Comparison of ENCODE assay signal across 8 mouse cellular contexts in the genomic region with DNA sequence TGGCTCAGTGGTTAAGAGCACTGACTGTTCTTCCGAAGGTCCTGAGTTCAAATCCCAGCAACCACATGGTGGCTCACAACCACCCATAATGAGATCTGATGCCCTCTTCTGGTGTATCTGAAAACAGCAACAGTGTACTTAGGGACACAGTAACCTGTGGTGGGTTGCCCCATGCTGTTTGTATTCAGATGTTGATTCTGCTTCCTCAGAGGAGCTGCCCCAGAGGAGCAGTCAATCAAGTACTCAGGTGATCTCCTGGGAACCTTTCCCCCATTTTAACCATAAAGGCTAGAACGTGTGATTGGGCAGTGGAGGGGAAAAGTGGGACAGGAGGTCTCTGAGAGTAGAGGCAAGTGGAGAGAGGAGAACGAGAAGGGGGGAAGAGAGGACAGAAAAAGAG. TPM values are rescaled to one million over a fixed set of nuclear protein-coding genes. Genes with fewer than 3 reads are reported as not detected.
DNase-seq lines count a peak whose midpoint lies in the region; ATAC-seq and TF ChIP-seq lines count a peak whose summit lies in the region.
"Not testable (repeated sequence)": the region's sequence is repeated elsewhere in the genome, so short reads cannot be mapped to it uniquely, and the experiment has no call there.

No protein-coding gene starts in this region.

- DNase-seq in ES-CJ7 (ENCODE audit: low read depth, low spot score) (peak; percentile 88), MEL (ENCODE audit: low read depth, low spot score) (peak; percentile 17), WW6 (ENCODE audit: low read depth, low spot score) (peak; percentile 46)
- not testable (repeated sequence) for DNase-seq in forebrain, postnatal 0 days; kidney, postnatal 0 days (ENCODE audit: low spot score); left cerebral cortex, adult 2 months (ENCODE audit: extremely low spot score in 1 of 2, low spot score in 2 of 2); liver, embryonic 14.5 days (ENCODE audit: low read depth in 3 of 3, low spot score in 3 of 3); stomach, postnatal 0 days (ENCODE audit: low spot score)

- intact Hi-C loops in left cerebral cortex, adult 2 months (cut with DNase I): not testable (repeated sequence)

- not testable (repeated sequence) for H3K79me2 ChIP-seq in MEL (ENCODE audit: control insufficient read depth, insufficient read depth, low read length, poor library complexity)

- not testable (repeated sequence) for H3K4me3 ChIP-seq in MEL (ENCODE audit: control insufficient read depth in 1 of 2, insufficient read depth in 1 of 2, low read depth in 2 of 2, low read length in 2 of 2); forebrain, postnatal 0 days (ENCODE audit: low read depth, low read length); kidney, postnatal 0 days (replicated peaks; ENCODE audit: low read depth, low read length); left cerebral cortex, adult 2 months; liver, embryonic 14.5 days (ENCODE audit: insufficient read depth in 1 of 2, low read depth in 2 of 2, low read length in 2 of 2); stomach, postnatal 0 days (ENCODE audit: low read depth, low read length)

- 76% methylated on average over 3 of the region's 3 CpGs for WGBS in forebrain, postnatal 0 days
- 78% methylated on average over 3 of the region's 3 CpGs for WGBS in kidney, postnatal 0 days
- 81% methylated on average over 3 of the region's 3 CpGs for WGBS in liver, embryonic 14.5 days (ENCODE audit: insufficient replicate concordance)
- WGBS in stomach, postnatal 0 days: 81% methylated on average over 3 of the region's 3 CpGs

- H3K9me3 ChIP-seq in MEL (replicated peaks; ENCODE audit: insufficient read depth, low read length); forebrain, postnatal 0 days (ENCODE audit: low read length); kidney, postnatal 0 days (replicated peaks; ENCODE audit: low read length); liver, embryonic 14.5 days (ENCODE audit: control insufficient read depth, low read length); stomach, postnatal 0 days (ENCODE audit: control insufficient read depth, low read length): not testable (repeated sequence)

- H3K9ac ChIP-seq in MEL (ENCODE audit: control insufficient read depth, low read depth, low read length, poor library complexity, severe bottlenecking); forebrain, postnatal 0 days; kidney, postnatal 0 days (ENCODE audit: low read depth, low read length); liver, embryonic 14.5 days (replicated peaks); stomach, postnatal 0 days (ENCODE audit: low read length): not testable (repeated sequence)

- not testable (repeated sequence) for H3K4me1 ChIP-seq in MEL (ENCODE audit: control insufficient read depth in 1 of 2, insufficient read depth in 2 of 2, low read length in 2 of 2); forebrain, postnatal 0 days (ENCODE audit: insufficient read depth); kidney, postnatal 0 days (replicated peaks; ENCODE audit: insufficient read depth, low read length); liver, embryonic 14.5 days (replicated peaks; ENCODE audit: control insufficient read depth in 2 of 2, insufficient read depth in 2 of 2, low read length in 1 of 2); stomach, postnatal 0 days (replicated peaks; ENCODE audit: control insufficient read depth, insufficient read depth)

- TF ChIP-seq EP300 in MEL (IDR thresholded peaks at IDR 0.05; ENCODE audit: low read depth in 1 of 2, low read length in 2 of 2); liver, embryonic 14.5 days (IDR thresholded peaks at IDR 0.05; ENCODE audit: low read depth); stomach, postnatal 0 days (optimal IDR thresholded peaks at IDR 0.05): not testable (repeated sequence)

- TF ChIP-seq CTCF in MEL (IDR thresholded peaks at IDR 0.05 in 2 of 3, conservative IDR thresholded peaks at IDR 0.05 in 1 of 3; ENCODE audit: control insufficient read depth in 1 of 3, insufficient read depth in 1 of 3, low read depth in 2 of 3, low read length in 3 of 3, poor library complexity in 1 of 3, severe bottlenecking in 1 of 3): peak in 1 of 3 experiments; percentile 22; a peak in 3 of 6 replicates
- TF ChIP-seq CTCF in forebrain, postnatal 0 days (IDR thresholded peaks at IDR 0.05; ENCODE audit: low read depth): 0 out of 2 replicates have a peak, but pooled peaks have one; percentile 11
- TF ChIP-seq CTCF in kidney, postnatal 0 days (IDR thresholded peaks at IDR 0.05; ENCODE audit: low read depth): peak; percentile 15; the same call in 1 of the 2 replicates
- peak; percentile 3; the same call in 1 of the 2 replicates for TF ChIP-seq CTCF in left cerebral cortex, adult 2 months (IDR thresholded peaks at IDR 0.05)
- TF ChIP-seq CTCF in liver, embryonic 14.5 days (IDR thresholded peaks at IDR 0.05; ENCODE audit: low read depth): peak; percentile 13; the same call in 1 of the 2 replicates
- TF ChIP-seq CTCF in stomach, postnatal 0 days (IDR thresholded peaks at IDR 0.05; ENCODE audit: low read depth): 0 out of 2 replicates have a peak, but pooled peaks have one; percentile 4

- not testable (repeated sequence) for H3K27me3 ChIP-seq in MEL (ENCODE audit: control insufficient read depth in 1 of 2, insufficient read depth in 2 of 2, low read length in 2 of 2); forebrain, postnatal 0 days (ENCODE audit: insufficient read depth, low read length); kidney, postnatal 0 days (ENCODE audit: insufficient read depth, low read length); liver, embryonic 14.5 days (ENCODE audit: control insufficient read depth, insufficient read depth, low read length); stomach, postnatal 0 days (ENCODE audit: control insufficient read depth, insufficient read depth, low read length)

- not testable (repeated sequence) for TF ChIP-seq POLR2A in MEL (IDR thresholded peaks at IDR 0.05; ENCODE audit: control insufficient read depth in 1 of 2, insufficient read depth in 1 of 2, low read depth in 1 of 2, low read length in 2 of 2, poor library complexity in 1 of 2)

- not testable (repeated sequence) for H3K27ac ChIP-seq in MEL (ENCODE audit: control insufficient read depth, low read depth, low read length); forebrain, postnatal 0 days (ENCODE audit: low read depth, low read length); kidney, postnatal 0 days; left cerebral cortex, adult 2 months; liver, embryonic 14.5 days; stomach, postnatal 0 days (replicated peaks)

- TF ChIP-seq RAD21 in MEL (IDR thresholded peaks at IDR 0.05; ENCODE audit: low read depth, low read length): not testable (repeated sequence)

- H3K4me2 ChIP-seq in forebrain, postnatal 0 days (ENCODE audit: low read depth); kidney, postnatal 0 days (ENCODE audit: low read length); liver, embryonic 14.5 days (ENCODE audit: low read depth); stomach, postnatal 0 days (replicated peaks; ENCODE audit: low read depth): not testable (repeated sequence)

- not testable (repeated sequence) for H3K36me3 ChIP-seq in MEL (ENCODE audit: control insufficient read depth in 1 of 2, insufficient read depth in 2 of 2, low read length in 2 of 2); stomach, postnatal 0 days (ENCODE audit: control insufficient read depth, insufficient read depth, low read length)
- H3K36me3 ChIP-seq in forebrain, postnatal 0 days (ENCODE audit: insufficient read depth): peaks cover 23% of the 10 kb centered on the region
- peaks cover 22% of the 10 kb centered on the region for H3K36me3 ChIP-seq in kidney, postnatal 0 days (ENCODE audit: insufficient read depth, low read length)
- H3K36me3 ChIP-seq in liver, embryonic 14.5 days (replicated peaks; ENCODE audit: control insufficient read depth, insufficient read depth, low read depth): peaks cover 14% of the 10 kb centered on the region

- not testable (repeated sequence) for ATAC-seq in forebrain, postnatal 0 days; kidney, postnatal 0 days (replicated peaks; ENCODE audit: low FRiP score, low read depth); liver, embryonic 14.5 days (ENCODE audit: insufficient read depth); stomach, postnatal 0 days (ENCODE audit: low FRiP score, low TSS enrichment)

TF ChIP-seq in MEL, 35 proteins besides CTCF, POLR2A, EP300 and RAD21:
- TF ChIP-seq SMC3 (IDR thresholded peaks at IDR 0.05; ENCODE audit: low read depth, low read length): 0 out of 2 replicates have a peak, but pooled peaks have one; percentile 6

RNA-seq across cellular contexts. Expression of a gene that starts 12.3 kb away (rescaled TPM):
- total RNA-seq in MEL (2012; rRNA removed): 45.3 and 45.6 TPM in 2 replicates
- polyA plus RNA-seq in MEL (2012; ENCODE audit: insufficient read depth in 1 of 2, insufficient read length in 2 of 2, low read depth in 1 of 2, low replicate concordance in 2 of 2, missing spikeins in 1 of 2): 10 to 100 TPM in 1 of 2 experiments, not detected in 1; 33.5 TPM
- 64.9 and 66.2 TPM in 2 replicates for total RNA-seq in forebrain, postnatal 0 days (2014; rRNA removed)
- 158 TPM in 2 replicates for polyA plus RNA-seq in forebrain, postnatal 0 days (2015; fragmentation: Nextera tagmentation; extraction: Ambion mirVana)
- 162 and 163 TPM in 2 replicates for polyA plus RNA-seq in kidney, postnatal 0 days (2015; fragmentation: Nextera tagmentation; extraction: Ambion mirVana)
- 10 to 100 TPM; 85.5 to 86.0 TPM for total RNA-seq in left cerebral cortex, adult 2 months (2021)
- 7.2 and 20.5 TPM in 2 replicates for polyA plus RNA-seq in liver, embryonic 14.5 days (2012; rRNA removed)
- polyA plus RNA-seq in liver, embryonic 14.5 days (2014; fragmentation: Nextera tagmentation; extraction: Ambion mirVana): 62.9 and 70.3 TPM in 2 replicates
- polyA plus RNA-seq in stomach, postnatal 0 days (2015; fragmentation: Nextera tagmentation; extraction: Ambion mirVana): 117 and 118 TPM in 2 replicates
